Mouse (Mus musculus): ENCODE measurements around the gene Podxl2. TPM values are rescaled to one million over a fixed set of nuclear protein-coding genes. Genes with fewer than 3 reads are reported as not detected.

The Podxl2 gene
- polyA plus RNA-seq, 1 experiment: 0.19 TPM

- no peak for TF ChIP-seq GATA1 (IDR thresholded peaks at IDR 0.05; ENCODE audit: low read length)
Measured at GRCm38 (mm10) chr6:88898534-88899048, 23.7 kb upstream of the Podxl2 start, which contains the start of gene Mcm2. Gene Mcm2 (minus strand): TSS chr6:88898780.

DNA sequence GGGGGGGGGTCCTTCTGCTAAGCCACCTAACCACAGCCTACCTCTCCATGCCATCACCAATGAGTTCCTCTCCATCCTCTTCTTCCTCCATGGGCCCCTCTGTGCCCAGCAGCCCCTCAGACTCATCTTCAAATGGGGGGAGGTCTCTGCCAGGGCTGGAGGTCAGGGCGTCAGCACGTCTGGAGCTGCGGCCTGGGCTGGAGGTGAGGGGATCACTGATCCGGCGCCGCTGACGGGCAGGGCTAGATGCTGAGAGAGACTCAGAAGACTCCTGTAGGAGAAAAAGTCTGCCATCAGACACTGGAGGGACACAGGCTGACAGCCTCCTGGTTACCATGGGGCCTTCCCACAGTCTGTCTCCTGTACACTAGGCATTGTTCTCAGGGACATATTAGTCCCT is 22.4 kb upstream of the Podxl2 start:
- TF ChIP-seq GATA1 (IDR thresholded peaks at IDR 0.05; ENCODE audit: low read length): no peak

- no peak for TF ChIP-seq GATA1 (IDR thresholded peaks at IDR 0.05; ENCODE audit: low read length)
Measured at GRCm38 (mm10) chr6:88895943-88896342, 21.1 kb upstream of the Podxl2 start.

DNA sequence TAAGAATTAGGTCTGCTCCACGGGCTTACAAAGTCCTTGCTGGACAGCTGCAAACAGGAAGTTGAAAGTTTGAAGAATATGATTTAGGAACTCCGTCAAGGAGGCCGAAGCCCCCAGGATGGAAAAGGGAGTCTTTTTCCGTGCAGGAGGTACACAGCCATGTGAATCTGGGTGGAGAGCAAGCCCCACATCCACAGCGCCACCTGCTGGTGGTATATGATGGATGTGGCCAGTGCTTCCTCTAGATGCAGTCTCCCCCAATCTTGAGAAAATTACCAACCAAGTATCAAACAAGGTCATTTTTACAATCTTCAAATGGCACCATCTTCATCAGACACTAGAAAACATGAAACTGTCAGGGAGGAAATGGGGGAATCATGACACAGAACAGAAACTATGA is 18.7 kb upstream of the Podxl2 start:
- no peak for TF ChIP-seq GATA1 (IDR thresholded peaks at IDR 0.05; ENCODE audit: low read length)

GRCm38 (mm10) chr6:88890832-88891231 is 16.0 kb upstream of the Podxl2 start:
- TF ChIP-seq GATA1 (IDR thresholded peaks at IDR 0.05; ENCODE audit: low read length): no peak

DNA sequence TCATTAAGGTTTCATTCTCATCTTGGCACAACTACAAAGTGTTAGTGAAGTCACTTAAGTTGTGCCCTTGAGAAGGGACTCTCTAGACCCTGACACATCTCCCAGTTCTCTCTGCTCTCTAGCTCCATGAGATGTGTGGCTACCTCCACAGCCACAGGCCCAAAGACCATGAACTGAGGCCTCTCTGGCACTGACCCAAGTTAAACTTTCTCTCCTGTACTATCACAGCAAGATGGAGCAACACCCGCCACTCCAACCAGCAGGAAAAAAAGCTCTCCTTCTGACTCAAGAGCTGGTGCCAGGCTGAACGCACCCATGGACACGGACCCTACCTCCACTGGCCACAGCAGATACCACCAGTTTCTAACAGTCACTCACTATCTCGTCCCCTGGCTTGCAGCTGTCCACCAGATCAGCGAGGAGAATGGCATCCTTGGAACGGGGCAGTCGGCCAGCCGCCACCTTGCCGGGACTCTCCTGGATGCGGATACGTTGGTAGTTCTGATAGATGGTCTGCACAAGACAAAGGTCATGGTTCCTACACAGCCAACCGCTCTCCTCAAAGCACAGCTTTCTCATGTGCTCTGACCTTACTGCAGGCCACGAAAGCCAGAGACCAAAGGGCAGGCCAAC is 14.7 kb upstream of the Podxl2 start:
- no peak for TF ChIP-seq GATA1 (IDR thresholded peaks at IDR 0.05; ENCODE audit: low read length)

- no peak for TF ChIP-seq GATA1 (IDR thresholded peaks at IDR 0.05; ENCODE audit: low read length)
Measured at GRCm38 (mm10) chr6:88886417-88886967, 11.6 kb upstream of the Podxl2 start.

DNA sequence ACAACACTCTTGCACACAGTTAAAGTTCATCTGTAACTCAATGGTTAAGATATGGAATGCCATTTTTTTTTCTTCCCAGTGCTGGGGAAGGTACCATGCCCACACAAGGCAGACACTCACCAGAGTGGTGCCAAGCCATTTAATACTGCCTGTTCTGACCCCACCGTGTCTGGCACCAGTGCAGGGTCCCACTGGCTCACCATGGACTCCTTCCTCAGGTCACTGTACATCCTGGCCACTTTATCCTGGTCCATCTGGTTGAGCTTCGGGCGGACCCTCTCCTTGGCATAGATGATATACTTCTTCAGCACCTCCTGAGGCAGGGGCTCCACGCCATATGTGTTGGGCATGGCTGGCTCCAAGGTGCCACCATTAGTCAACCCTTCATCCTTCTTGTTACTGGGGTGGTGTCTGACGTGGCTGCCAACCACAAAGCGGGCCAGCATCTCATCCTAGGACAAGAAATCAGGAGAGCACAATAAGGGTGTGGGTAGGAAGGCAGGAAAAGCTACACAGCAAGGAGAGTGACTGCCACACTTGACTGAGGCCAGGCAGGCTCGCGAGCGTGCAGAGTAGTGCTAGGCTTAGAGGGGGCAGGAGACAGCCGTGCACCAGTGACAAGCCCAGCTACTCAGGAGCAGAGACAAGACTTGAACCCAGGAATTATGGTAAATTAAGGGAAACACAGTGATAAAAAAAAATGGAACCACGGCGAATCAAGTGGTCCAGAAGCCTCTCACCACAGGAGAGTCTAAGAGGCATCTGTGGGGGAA is 11.0 kb upstream of the Podxl2 start:
- no peak for TF ChIP-seq GATA1 (IDR thresholded peaks at IDR 0.05; ENCODE audit: low read length)

DNA sequence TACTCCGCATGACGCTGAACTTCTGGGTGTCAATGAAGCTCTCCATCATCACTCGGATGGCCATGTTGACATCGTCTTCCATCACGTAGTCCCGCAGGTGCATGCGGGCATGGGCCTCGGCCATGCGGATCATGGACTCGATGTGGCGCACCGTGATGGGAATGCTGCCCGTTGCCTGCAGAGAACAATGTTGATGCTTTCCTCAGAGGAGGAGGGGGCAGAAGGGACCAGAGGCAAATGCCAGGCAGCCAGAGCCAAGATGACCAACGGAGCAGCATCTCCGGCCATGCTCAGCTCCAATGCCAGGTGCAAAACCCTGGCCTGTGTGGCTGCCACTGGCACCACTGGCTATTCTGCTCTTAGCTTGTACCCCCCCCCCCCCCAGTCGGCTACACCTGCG is 9.8 kb upstream of the Podxl2 start:
- no peak for TF ChIP-seq GATA1 (IDR thresholded peaks at IDR 0.05; ENCODE audit: low read length)

GRCm38 (mm10) chr6:88884195-88884594 is 9.4 kb upstream of the Podxl2 start:
- no peak for TF ChIP-seq GATA1 (IDR thresholded peaks at IDR 0.05; ENCODE audit: low read length)

DNA sequence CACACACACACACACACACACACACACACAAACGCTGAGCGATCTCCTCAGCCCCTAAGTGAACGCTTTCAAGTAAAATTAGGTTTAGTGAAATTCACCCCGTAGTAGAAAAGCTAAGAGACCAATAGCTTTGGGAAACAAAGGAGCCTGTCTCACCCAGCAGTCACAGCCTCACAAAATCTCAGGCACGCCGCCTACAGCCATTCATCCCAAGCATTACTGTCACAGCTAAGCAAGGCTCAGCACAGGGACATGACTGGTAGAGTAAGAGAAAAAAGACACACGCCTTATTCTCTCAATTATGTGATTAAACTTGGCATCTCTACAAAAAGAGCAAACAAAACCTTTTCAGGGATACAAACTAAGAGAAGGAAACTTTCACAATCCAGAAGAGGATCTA is 6.5 kb upstream of the Podxl2 start:
- TF ChIP-seq GATA1 (IDR thresholded peaks at IDR 0.05; ENCODE audit: low read length): no peak

GRCm38 (mm10) chr6:88879471-88879870 is 4.6 kb upstream of the Podxl2 start:
- TF ChIP-seq GATA1 (IDR thresholded peaks at IDR 0.05; ENCODE audit: low read length): no peak

DNA sequence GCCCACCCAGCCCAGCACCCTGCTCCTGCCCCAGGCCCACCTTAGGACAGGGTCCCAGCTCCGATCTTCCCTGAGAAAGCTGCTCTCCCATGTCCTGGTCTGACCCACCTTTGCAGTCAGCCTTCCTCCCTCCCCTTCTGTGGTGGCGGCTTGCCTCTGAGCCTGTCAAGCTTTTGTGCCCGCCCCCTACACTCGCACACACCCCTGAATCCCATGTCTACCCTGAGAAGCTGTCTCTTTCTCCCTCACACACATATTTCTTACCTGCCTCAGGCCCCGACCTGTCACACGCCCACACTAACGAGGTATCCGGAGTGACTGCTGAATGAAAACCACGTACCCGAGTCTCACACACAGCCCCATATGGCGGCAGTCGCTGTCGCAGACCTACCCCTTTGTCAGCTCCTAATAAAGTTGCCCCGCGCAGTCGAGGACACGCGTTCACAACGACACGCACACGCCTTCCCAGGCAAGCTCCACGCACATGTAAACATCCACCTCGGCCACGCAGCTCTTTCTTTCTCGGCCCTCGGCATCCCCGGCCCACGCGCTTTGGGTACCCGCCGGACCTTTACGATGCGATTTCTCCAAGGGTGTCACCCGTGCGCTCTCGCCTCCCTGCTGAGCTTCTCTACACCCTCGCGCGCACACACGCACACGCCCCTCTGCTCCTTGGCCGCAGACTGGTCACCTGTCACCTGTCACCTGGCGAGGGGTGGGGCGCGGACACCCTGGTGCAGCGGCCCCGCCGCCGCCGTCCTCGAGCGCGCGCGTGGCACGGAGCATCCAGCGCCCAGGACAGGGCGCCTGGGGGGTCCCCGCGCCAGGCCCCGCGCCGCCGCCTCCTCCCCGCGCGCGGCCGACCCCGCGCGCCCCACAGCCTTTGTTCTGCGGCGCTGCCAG is 628 bp downstream of the Podxl2 start:
- TF ChIP-seq GATA1 (IDR thresholded peaks at IDR 0.05; ENCODE audit: low read length): no peak

DNA sequence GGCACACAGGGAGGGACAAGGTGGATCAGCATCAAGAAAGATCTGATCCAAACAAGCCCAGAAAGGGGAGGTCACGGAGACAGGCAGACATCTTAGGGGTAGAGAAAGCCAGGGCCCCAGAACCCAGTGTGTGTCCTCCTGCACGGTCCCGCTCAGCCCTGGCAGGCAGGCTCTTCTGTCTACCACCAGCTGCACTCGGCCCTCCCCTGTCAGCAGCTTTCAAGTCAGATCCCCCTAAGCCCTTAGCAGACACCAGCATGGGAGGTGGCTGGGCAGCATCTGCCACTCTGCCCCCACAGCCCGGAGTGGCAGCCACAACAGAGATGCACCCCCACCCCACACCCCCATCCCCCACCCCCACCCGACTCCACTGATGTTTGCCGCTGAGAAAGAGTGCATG is 2.0 kb downstream of the Podxl2 start:
- TF ChIP-seq GATA1 (IDR thresholded peaks at IDR 0.05; ENCODE audit: low read length): no peak

GRCm38 (mm10) chr6:88871546-88871945 is 3.3 kb downstream of the Podxl2 start:
- no peak for TF ChIP-seq GATA1 (IDR thresholded peaks at IDR 0.05; ENCODE audit: low read length)
